Mouse (Mus musculus) lung, postnatal 0 days (tissue): ENCODE results near the gene Ubtf. TPM values are rescaled to one million over a fixed set of nuclear protein-coding genes. Genes with fewer than 3 reads are reported as not detected.
"Not testable (repeated sequence)": the region's sequence is repeated elsewhere in the genome, so short reads cannot be mapped to it uniquely, and the experiment has no call there.

Experiments used
- ATAC-seq: fragments of 200-750 bp; cut with Nextera tagmentation; 2 replicates; pipeline ENCODE4 v1.8.0; 2017; ENCODE audit warnings: moderate library complexity
- DNase-seq: peaks from one replicate; pipeline ENCODE4 v3.0.0-alpha.2; 2016; ENCODE audit warnings: low spot score
- H3K27ac ChIP-seq: fragments of 300-500 bp; sonication (generic); 2 replicates; pipeline ENCODE4 v1.5.1; 2014; ENCODE audit warnings: antibody characterized with exemption, mild to moderate bottlenecking, low read length, mixed read lengths
- H3K27me3 ChIP-seq: fragments of 300-500 bp; sonication (generic); replicated peaks from 2 replicates; pipeline ENCODE4 v1.6.1; 2014; ENCODE audit warnings: low read length, mixed read lengths; ENCODE audit not compliant: insufficient read depth
- H3K36me3 ChIP-seq: fragments of 300-500 bp; sonication (generic); 2 replicates; pipeline ENCODE4 v1.6.1; 2014; ENCODE audit warnings: low read length, mixed read lengths; ENCODE audit not compliant: insufficient read depth
- H3K4me1 ChIP-seq: fragments of 300-500 bp; sonication (generic); 2 replicates; pipeline ENCODE4 v1.6.1; 2014; ENCODE audit warnings: antibody characterized with exemption, low read depth, low read length, mixed read lengths; ENCODE audit not compliant: insufficient read depth
- H3K4me2 ChIP-seq: fragments of 300-500 bp; sonication (generic); replicated peaks from 2 replicates; pipeline ENCODE4 v1.6.1; 2014; ENCODE audit warnings: low read depth, mild to moderate bottlenecking, low read length, moderate library complexity, mixed read lengths
- H3K4me3 ChIP-seq: fragments of 300-500 bp; sonication (generic); 2 replicates; pipeline ENCODE4 v1.5.1; 2014; ENCODE audit warnings: low read depth, low read length
- H3K9ac ChIP-seq: fragments of 300-500 bp; sonication (generic); replicated peaks from 2 replicates; pipeline ENCODE4 v1.6.1; 2014; ENCODE audit warnings: low read depth, mild to moderate bottlenecking
- H3K9me3 ChIP-seq: fragments of 300-500 bp; sonication (generic); 2 replicates; pipeline ENCODE4 v1.6.1; 2016; ENCODE audit warnings: low read length, mixed read lengths
- CTCF ChIP-seq: IDR thresholded peaks from 2 replicates; pipeline ENCODE4 v1.5.1; 2016; ENCODE audit warnings: antibody characterized with exemption, mild to moderate bottlenecking
- EP300 ChIP-seq: IDR thresholded peaks from 2 replicates; pipeline ENCODE4 v1.6.1; 2016; ENCODE audit warnings: antibody characterized with exemption, mild to moderate bottlenecking, control low read depth
- WGBS: fragments of 180-500 bp; shearing (Covaris S2); extraction: QIAGEN DNeasy Blood & Tissue Kit; methylation state at CpG from one replicate; pipeline ENCODE4 v1.1.7; 2014; 5-methylcytosine and 5-hydroxymethylcytosine counted together
- polyA plus RNA-seq: library from polyadenylated mRNA; unstranded; fragments of >200 nt; fragmentation: Nextera tagmentation; extraction: Ambion mirVana; gene quantifications from 2 replicates; pipeline ENCODE4 v1.2.1, GENCODE M21; 2015

Ubtf gene
- polyA plus RNA-seq, 1 experiment from 2014 or later, result 53.7 TPM

DNA sequence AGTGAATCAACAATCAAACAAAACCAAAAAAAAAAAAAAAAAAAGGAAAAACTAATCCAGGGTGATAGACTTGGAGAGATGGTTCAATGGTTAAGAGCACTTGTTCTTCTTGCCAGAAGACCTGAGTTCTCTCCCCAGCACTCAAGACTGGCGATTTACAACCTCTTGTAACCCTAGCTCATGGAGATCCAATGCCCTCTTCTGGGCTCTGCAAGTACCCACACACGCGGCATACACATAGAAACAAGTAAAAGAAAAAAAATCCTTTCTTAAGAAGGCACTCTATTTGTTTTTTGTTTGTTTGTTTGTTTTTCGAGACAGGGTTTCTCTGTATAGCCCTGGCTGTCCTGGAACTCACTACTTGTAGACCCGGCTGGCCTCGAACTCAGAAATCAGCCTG lies 35.6 kb downstream of the Ubtf start:
- no peak for ATAC-seq
- no peaks in the 10 kb centered on the region for H3K9me3 ChIP-seq
- H3K9ac ChIP-seq, result no peak overlapping the region
- H3K4me2 ChIP-seq, result peak overlapping the region; percentile 83; the same call in 1 of the 2 replicates
- H3K27me3 ChIP-seq, result no peaks in the 10 kb centered on the region
- peaks cover 13% of the 10 kb centered on the region for H3K36me3 ChIP-seq
- 0 out of 2 replicates have a peak overlapping the region, but pooled peaks have one; percentile 82 for H3K4me3 ChIP-seq
- H3K4me1 ChIP-seq, result peaks cover 7% of the 10 kb centered on the region; the same call in 1 of the 2 replicates
- WGBS, result 83% methylated on average over 6 of the region's 6 CpGs
- peak overlapping the region; percentile 89; the same call in 1 of the 2 replicates for H3K27ac ChIP-seq
- no peak for TF ChIP-seq EP300
- TF ChIP-seq CTCF, result no peak; the same call in 1 of the 2 replicates
- DNase-seq, result no peak

DNA sequence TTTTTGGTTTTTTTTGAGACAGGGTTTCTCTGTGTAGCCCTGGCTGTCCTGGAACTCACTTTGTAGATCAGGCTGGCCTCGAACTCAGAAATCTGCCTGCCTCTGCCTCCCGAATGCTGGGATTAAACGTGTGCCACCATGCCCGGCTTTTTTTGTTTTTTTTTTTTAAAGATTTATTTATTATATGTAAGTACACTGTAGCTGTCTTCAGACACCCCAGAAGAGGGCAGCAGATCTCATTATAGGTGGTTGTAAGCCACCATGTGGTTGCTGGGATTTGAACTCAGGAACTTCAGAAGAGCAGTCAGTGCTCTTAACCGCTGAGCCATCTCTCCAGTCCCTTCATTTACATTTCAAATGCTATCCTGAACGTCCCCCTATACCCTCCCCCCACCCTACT lies 39.3 kb downstream of the Ubtf start:
- not testable (repeated sequence) for ATAC-seq, H3K36me3 ChIP-seq, H3K27me3 ChIP-seq, H3K4me1 ChIP-seq, H3K4me2 ChIP-seq, H3K4me3 ChIP-seq, H3K27ac ChIP-seq, DNase-seq, H3K9me3 ChIP-seq, H3K9ac ChIP-seq
- 64% methylated on average over 6 of the region's 6 CpGs for WGBS

DNA sequence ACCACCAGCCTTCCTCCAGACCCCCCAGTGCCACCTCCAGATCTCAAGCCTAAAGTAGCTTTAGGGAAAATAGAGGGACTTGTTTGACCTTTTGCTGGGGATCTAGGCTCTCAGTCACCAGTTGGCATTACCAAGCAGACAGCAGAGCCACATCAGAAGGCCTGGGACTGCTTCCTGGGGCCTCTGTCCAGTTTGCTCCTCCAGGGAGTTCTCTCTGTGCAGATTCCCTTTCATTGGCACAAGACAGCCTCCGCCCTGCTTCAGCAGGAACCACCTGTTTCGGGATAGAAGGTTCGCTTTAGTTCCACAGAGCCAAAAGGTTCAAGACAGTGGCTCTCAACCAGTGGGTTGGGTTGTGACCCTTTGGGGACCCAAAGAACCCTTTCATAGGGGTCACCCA lies 39.9 kb downstream of the Ubtf start:
- no peak for DNase-seq
- WGBS, result 96% methylated on average over 3 of the region's 3 CpGs
- H3K4me1 ChIP-seq, result 0 out of 2 replicates have a peak, but pooled peaks cover 5% of the 10 kb centered on the region
- H3K4me2 ChIP-seq, result no peak overlapping the region
- ATAC-seq, result no peak
- no peaks in the 10 kb centered on the region for H3K36me3 ChIP-seq
- no peaks in the 10 kb centered on the region for H3K9me3 ChIP-seq
- no peaks in the 10 kb centered on the region for H3K27me3 ChIP-seq
- no peak for TF ChIP-seq EP300
- no peak overlapping the region for H3K27ac ChIP-seq
- H3K4me3 ChIP-seq, result no peak overlapping the region
- no peak overlapping the region for H3K9ac ChIP-seq

DNA sequence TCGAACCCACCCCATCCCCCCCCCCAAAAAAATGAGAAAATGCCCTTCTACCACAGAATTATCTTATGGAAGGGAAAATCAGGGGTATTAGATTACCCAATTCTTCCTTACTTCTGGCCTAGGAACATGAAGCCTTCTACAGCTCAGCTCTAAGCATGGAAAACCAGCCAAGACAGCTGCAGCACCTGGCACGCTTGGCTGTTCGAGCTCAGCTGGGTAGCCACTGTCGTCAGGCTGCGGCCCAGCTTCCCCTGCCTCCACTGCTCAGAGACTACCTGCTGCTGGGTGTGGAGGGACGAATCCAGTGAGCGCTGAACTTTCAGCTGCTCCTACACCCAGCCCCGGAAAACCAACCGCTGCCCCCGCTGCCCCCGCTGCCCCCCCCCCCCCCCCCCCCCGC lies 41.8 kb downstream of the Ubtf start:
- no peak overlapping the region for H3K4me3 ChIP-seq
- H3K9me3 ChIP-seq, result no peaks in the 10 kb centered on the region
- H3K4me1 ChIP-seq, result 0 out of 2 replicates have a peak, but pooled peaks cover 5% of the 10 kb centered on the region
- ATAC-seq (no peak), DNase-seq (no peak)
- H3K9ac ChIP-seq, result no peak overlapping the region
- no peaks in the 10 kb centered on the region for H3K27me3 ChIP-seq
- no peak overlapping the region for H3K4me2 ChIP-seq
- 61% methylated on average over 10 of the region's 12 CpGs for WGBS
- H3K27ac ChIP-seq, result no peak overlapping the region
- H3K36me3 ChIP-seq, result no peaks in the 10 kb centered on the region
- no peak for TF ChIP-seq EP300
- TF ChIP-seq CTCF, result no peak

DNA sequence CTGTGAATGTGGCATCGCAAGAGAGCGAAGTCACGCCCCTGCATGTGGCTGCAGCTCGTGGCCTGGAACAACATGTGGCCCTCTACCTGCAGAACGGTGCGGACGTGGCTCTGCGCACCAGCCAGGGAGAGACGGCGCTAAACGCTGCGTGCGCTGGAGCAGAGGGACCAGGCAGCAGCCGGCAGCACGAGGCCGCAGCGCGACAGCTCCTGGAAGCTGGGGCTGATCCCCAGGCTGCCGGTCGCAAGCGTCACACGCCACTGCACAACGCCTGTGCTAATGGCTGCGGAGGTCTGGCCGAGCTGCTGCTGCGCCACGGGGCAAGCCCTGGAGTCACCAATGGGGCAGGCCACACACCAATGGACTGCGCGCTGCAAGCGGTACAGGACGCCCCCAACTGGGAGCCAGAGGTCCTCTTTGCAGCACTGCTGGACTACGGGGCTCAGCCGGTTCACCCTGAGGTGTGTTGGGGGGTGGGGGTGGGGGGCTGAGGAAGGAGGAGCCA lies 43.1 kb downstream of the Ubtf start:
- 0 out of 2 replicates have a peak, but pooled peaks cover 5% of the 10 kb centered on the region for H3K4me1 ChIP-seq
- no peak overlapping the region for H3K9ac ChIP-seq
- peak overlapping the region; percentile 59 for H3K4me2 ChIP-seq
- no peak overlapping the region for H3K27ac ChIP-seq
- DNase-seq, result peak; percentile 34
- H3K27me3 ChIP-seq, result no peaks in the 10 kb centered on the region
- peak overlapping the region; percentile 24 for H3K4me3 ChIP-seq
- WGBS, result 2% methylated on average over 31 of the region's 33 CpGs
- TF ChIP-seq CTCF (no peak; the same call in 1 of the 2 replicates), EP300 (no peak)
- ATAC-seq, result peak; percentile 76
- no peaks in the 10 kb centered on the region for H3K36me3 ChIP-seq
- no peaks in the 10 kb centered on the region for H3K9me3 ChIP-seq

DNA sequence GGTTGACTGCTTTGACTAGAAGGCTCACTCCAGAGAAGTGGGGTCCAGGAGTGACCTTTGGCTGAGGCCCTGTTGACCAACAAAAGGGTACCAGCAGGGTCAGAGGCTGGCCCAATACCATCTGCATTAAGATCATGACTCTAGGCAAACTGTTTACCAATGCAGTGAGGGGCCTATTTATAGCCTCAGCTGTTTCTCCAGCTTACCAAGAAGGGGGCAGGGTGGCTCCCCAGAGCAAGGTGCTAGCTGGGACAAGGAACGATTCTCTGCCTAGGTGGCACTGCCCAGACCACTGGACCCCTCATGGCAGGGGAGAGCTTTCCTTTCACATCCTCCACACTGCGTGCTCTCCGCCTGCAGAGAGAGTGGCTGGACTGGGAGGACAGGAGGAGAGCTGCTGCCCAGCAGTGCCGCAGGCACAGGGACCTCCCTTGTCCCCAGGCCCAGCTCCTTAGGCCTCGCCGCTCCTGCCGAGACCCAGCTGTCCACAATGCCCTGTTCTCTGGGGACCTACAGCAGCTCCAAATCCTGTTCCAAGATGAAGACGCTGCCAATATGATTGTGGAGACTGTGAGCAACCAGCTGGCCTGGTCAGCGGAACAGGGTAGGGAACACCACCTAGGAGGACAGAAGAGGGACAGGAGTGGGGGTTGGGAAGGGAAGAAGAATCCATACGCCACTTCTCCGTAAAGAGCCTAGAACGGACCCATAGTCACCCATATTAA lies 50.9 kb downstream of the Ubtf start, which contains the start of gene Asb16:
TSS of gene Asb16 (plus strand) at position 224 of the 725 bp plus-strand sequence.
- H3K4me1 ChIP-seq, result no peaks in the 10 kb centered on the region
- H3K4me2 ChIP-seq, result no peak within 1 kb of the TSS
- no peaks in the 10 kb centered on the region for H3K27me3 ChIP-seq
- no peak for ATAC-seq
- no peaks in the 10 kb centered on the region for H3K36me3 ChIP-seq
- DNase-seq, result no peak
- TF ChIP-seq CTCF (no peak), EP300 (no peak)
- H3K9ac ChIP-seq, result no peak within 1 kb of the TSS
- no peaks in the 10 kb centered on the region for H3K9me3 ChIP-seq
- H3K27ac ChIP-seq, result no peak within 1 kb of the TSS
- 89% methylated on average over 12 of the region's 12 CpGs for WGBS
- H3K4me3 ChIP-seq, result no peak within 1 kb of the TSS
